Mouse (Mus musculus): ENCODE data around the gene Fto. TPM values are rescaled to one million over a fixed set of nuclear protein-coding genes. Genes with fewer than 3 reads are reported as not detected.
A peak's percentile ranks its signal among the peaks of the same experiment; 100 is the strongest.

Fto gene
- polyA plus RNA-seq, 1 experiment from 2014 or later, result 113 TPM

DNA sequence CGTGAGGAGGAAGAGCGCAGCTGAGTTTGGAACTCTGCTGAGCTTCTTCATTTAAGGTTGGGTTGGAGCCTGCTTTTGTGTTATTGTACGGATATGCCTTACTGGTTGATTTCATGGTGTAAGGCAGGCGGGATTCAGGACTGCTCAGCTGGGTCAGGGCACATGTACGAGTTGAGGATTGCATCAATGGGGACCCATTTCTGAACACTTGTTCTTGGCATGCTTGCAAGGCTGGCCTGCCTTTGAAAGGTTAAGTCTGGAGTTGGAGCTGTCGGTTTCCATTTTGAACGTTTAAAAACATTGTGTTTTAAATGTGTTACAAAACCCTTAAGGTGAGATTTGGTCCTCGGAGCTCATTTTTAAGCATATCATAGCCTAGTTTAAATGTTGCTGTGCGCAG is 15.7 kb downstream of the Fto start:
- 79% methylated on average over 9 of the region's 9 CpGs for WGBS
- Histone ChIP-seq H3K4me3 (ENCODE audit: low read depth, low read length) (no peak overlapping the region), H3K36me3 (ENCODE audit: control insufficient read depth, insufficient read depth, low read length) (peaks cover 2% of the 10 kb centered on the region; the same call in 1 of the 2 replicates), H3K9me3 (ENCODE audit: control insufficient read depth, low read length) (no peaks in the 10 kb centered on the region), H3K4me2 (ENCODE audit: low read depth) (no peak overlapping the region), H3K27ac (ENCODE audit: low read depth, low read length) (0 out of 2 replicates have a peak overlapping the region, but pooled peaks have one; percentile 39), H3K4me1 (ENCODE audit: control insufficient read depth, insufficient read depth, low read length) (peaks cover 23% of the 10 kb centered on the region), H3K27me3 (ENCODE audit: control insufficient read depth, insufficient read depth, low read length) (no peaks in the 10 kb centered on the region), H3K9ac (ENCODE audit: low read length) (no peak overlapping the region)
- DNase-seq (ENCODE audit: low spot score), result no peak
- no peak for ATAC-seq (ENCODE audit: insufficient read depth, low FRiP score, low TSS enrichment)

- H3K9me3 ChIP-seq (ENCODE audit: control insufficient read depth, low read length), result no peaks in the 10 kb centered on the region
- H3K9ac ChIP-seq (ENCODE audit: low read length), result no peak overlapping the region
- H3K4me2 ChIP-seq (ENCODE audit: low read depth), result no peak overlapping the region
- 41% methylated on average over 6 of the region's 6 CpGs for WGBS
- H3K36me3 ChIP-seq (ENCODE audit: control insufficient read depth, insufficient read depth, low read length), result peaks cover 2% of the 10 kb centered on the region; the same call in 1 of the 2 replicates
- ATAC-seq (ENCODE audit: insufficient read depth, low FRiP score, low TSS enrichment) (no peak), DNase-seq (ENCODE audit: low spot score) (no peak)
- H3K4me1 ChIP-seq (ENCODE audit: control insufficient read depth, insufficient read depth, low read length), result peaks cover 23% of the 10 kb centered on the region
- no peaks in the 10 kb centered on the region for H3K27me3 ChIP-seq (ENCODE audit: control insufficient read depth, insufficient read depth, low read length)
- peak overlapping the region; percentile 39; the same call in 1 of the 2 replicates for H3K27ac ChIP-seq (ENCODE audit: low read depth, low read length)
- no peak overlapping the region for H3K4me3 ChIP-seq (ENCODE audit: low read depth, low read length)
These were observed 16.1 kb downstream of the Fto start for GRCm38 (mm10) chr8:91329461-91329850.

- WGBS, result 88% methylated on average over 6 of the region's 6 CpGs
- H3K4me1 ChIP-seq (ENCODE audit: control insufficient read depth, insufficient read depth, low read length), result no peaks in the 10 kb centered on the region
- no peak overlapping the region for H3K27ac ChIP-seq (ENCODE audit: low read depth, low read length)
- H3K9me3 ChIP-seq (ENCODE audit: control insufficient read depth, low read length), result 0 out of 2 replicates have a peak, but pooled peaks cover 4% of the 10 kb centered on the region
- no peaks in the 10 kb centered on the region for H3K27me3 ChIP-seq (ENCODE audit: control insufficient read depth, insufficient read depth, low read length)
- ATAC-seq (ENCODE audit: insufficient read depth, low FRiP score, low TSS enrichment) (no peak), DNase-seq (ENCODE audit: low spot score) (no peak)
- H3K36me3 ChIP-seq (ENCODE audit: control insufficient read depth, insufficient read depth, low read length), result no peaks in the 10 kb centered on the region
- no peak overlapping the region for H3K9ac ChIP-seq (ENCODE audit: low read length)
- no peak overlapping the region for H3K4me2 ChIP-seq (ENCODE audit: low read depth)
- no peak overlapping the region for H3K4me3 ChIP-seq (ENCODE audit: low read depth, low read length)
These were observed 25.2 kb downstream of the Fto start for GRCm38 (mm10) chr8:91338389-91339154.

GRCm38 (mm10) chr8:91339651-91340050 is 26.3 kb downstream of the Fto start:
- H3K27me3 ChIP-seq (ENCODE audit: control insufficient read depth, insufficient read depth, low read length), result no peaks in the 10 kb centered on the region
- no peak overlapping the region for H3K27ac ChIP-seq (ENCODE audit: low read depth, low read length)
- H3K4me2 ChIP-seq (ENCODE audit: low read depth), result no peak overlapping the region
- no peaks in the 10 kb centered on the region for H3K36me3 ChIP-seq (ENCODE audit: control insufficient read depth, insufficient read depth, low read length)
- no peak for DNase-seq (ENCODE audit: low spot score)
- H3K4me1 ChIP-seq (ENCODE audit: control insufficient read depth, insufficient read depth, low read length), result no peaks in the 10 kb centered on the region
- ATAC-seq (ENCODE audit: insufficient read depth, low FRiP score, low TSS enrichment), result no peak
- H3K4me3 ChIP-seq (ENCODE audit: low read depth, low read length), result no peak overlapping the region
- WGBS, result 88% methylated on average over 8 of the region's 8 CpGs
- no peak overlapping the region for H3K9ac ChIP-seq (ENCODE audit: low read length)
- 0 out of 2 replicates have a peak, but pooled peaks cover 4% of the 10 kb centered on the region for H3K9me3 ChIP-seq (ENCODE audit: control insufficient read depth, low read length)

- Histone ChIP-seq H3K27me3 (ENCODE audit: control insufficient read depth, insufficient read depth, low read length) (no peaks in the 10 kb centered on the region), H3K36me3 (ENCODE audit: control insufficient read depth, insufficient read depth, low read length) (no peaks in the 10 kb centered on the region), H3K27ac (ENCODE audit: low read depth, low read length) (no peak overlapping the region), H3K9ac (ENCODE audit: low read length) (no peak overlapping the region), H3K9me3 (ENCODE audit: control insufficient read depth, low read length) (0 out of 2 replicates have a peak, but pooled peaks cover 4% of the 10 kb centered on the region), H3K4me1 (ENCODE audit: control insufficient read depth, insufficient read depth, low read length) (no peaks in the 10 kb centered on the region), H3K4me3 (ENCODE audit: low read depth, low read length) (no peak overlapping the region), H3K4me2 (ENCODE audit: low read depth) (no peak overlapping the region)
- ATAC-seq (ENCODE audit: insufficient read depth, low FRiP score, low TSS enrichment), result no peak
- 97% methylated on average over 1 of the region's 1 CpGs for WGBS
- DNase-seq (ENCODE audit: low spot score), result no peak
These were observed 27.4 kb downstream of the Fto start for GRCm38 (mm10) chr8:91340746-91341145.

GRCm38 (mm10) chr8:91342196-91342595 is 28.9 kb downstream of the Fto start:
- no peak for DNase-seq (ENCODE audit: low spot score)
- Histone ChIP-seq H3K9me3 (ENCODE audit: control insufficient read depth, low read length) (no peaks in the 10 kb centered on the region), H3K9ac (ENCODE audit: low read length) (no peak overlapping the region), H3K36me3 (ENCODE audit: control insufficient read depth, insufficient read depth, low read length) (no peaks in the 10 kb centered on the region), H3K27ac (ENCODE audit: low read depth, low read length) (no peak overlapping the region), H3K4me2 (ENCODE audit: low read depth) (no peak overlapping the region), H3K27me3 (ENCODE audit: control insufficient read depth, insufficient read depth, low read length) (no peaks in the 10 kb centered on the region), H3K4me1 (ENCODE audit: control insufficient read depth, insufficient read depth, low read length) (no peaks in the 10 kb centered on the region), H3K4me3 (ENCODE audit: low read depth, low read length) (no peak overlapping the region)
- no peak for ATAC-seq (ENCODE audit: insufficient read depth, low FRiP score, low TSS enrichment)
- 46% methylated on average over 5 of the region's 5 CpGs for WGBS

DNA sequence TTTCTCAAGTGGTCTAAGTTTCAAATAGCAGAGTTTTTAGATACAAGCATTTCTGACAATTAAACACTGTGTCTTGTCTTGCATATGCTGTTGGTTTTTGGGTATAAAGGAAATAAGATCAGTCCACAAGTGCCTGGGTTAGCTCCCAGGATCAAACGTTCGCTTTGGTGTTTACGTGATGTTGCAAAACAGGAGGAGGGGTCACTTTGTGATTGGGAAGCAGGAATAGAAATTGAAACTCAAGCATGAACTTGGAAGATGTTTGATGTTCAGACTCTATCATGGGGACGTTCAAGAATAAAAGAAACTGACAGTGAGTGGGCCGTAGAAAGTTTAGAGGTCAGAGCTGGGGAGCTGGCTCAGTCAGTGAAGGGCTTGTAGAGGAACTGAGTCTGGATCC is 29.5 kb downstream of the Fto start:
- Histone ChIP-seq H3K27me3 (ENCODE audit: control insufficient read depth, insufficient read depth, low read length) (no peaks in the 10 kb centered on the region), H3K4me2 (ENCODE audit: low read depth) (no peak overlapping the region), H3K4me3 (ENCODE audit: low read depth, low read length) (no peak overlapping the region), H3K9me3 (ENCODE audit: control insufficient read depth, low read length) (no peaks in the 10 kb centered on the region), H3K9ac (ENCODE audit: low read length) (no peak overlapping the region), H3K36me3 (ENCODE audit: control insufficient read depth, insufficient read depth, low read length) (no peaks in the 10 kb centered on the region), H3K4me1 (ENCODE audit: control insufficient read depth, insufficient read depth, low read length) (no peaks in the 10 kb centered on the region), H3K27ac (ENCODE audit: low read depth, low read length) (no peak overlapping the region)
- ATAC-seq (ENCODE audit: insufficient read depth, low FRiP score, low TSS enrichment) (no peak), DNase-seq (ENCODE audit: low spot score) (no peak)
- WGBS, result 85% methylated on average over 5 of the region's 5 CpGs

GRCm38 (mm10) chr8:91344659-91345058 is 31.3 kb downstream of the Fto start:
- Histone ChIP-seq H3K4me2 (ENCODE audit: low read depth) (no peak overlapping the region), H3K36me3 (ENCODE audit: control insufficient read depth, insufficient read depth, low read length) (no peaks in the 10 kb centered on the region), H3K4me3 (ENCODE audit: low read depth, low read length) (no peak overlapping the region), H3K9ac (ENCODE audit: low read length) (no peak overlapping the region), H3K27me3 (ENCODE audit: control insufficient read depth, insufficient read depth, low read length) (no peaks in the 10 kb centered on the region), H3K27ac (ENCODE audit: low read depth, low read length) (no peak overlapping the region), H3K9me3 (ENCODE audit: control insufficient read depth, low read length) (no peaks in the 10 kb centered on the region), H3K4me1 (ENCODE audit: control insufficient read depth, insufficient read depth, low read length) (no peaks in the 10 kb centered on the region)
- no peak for DNase-seq (ENCODE audit: low spot score)
- no peak for ATAC-seq (ENCODE audit: insufficient read depth, low FRiP score, low TSS enrichment)
- 90% methylated on average over 11 of the region's 11 CpGs for WGBS

- Histone ChIP-seq H3K9ac (ENCODE audit: low read length) (no peak overlapping the region), H3K27me3 (ENCODE audit: control insufficient read depth, insufficient read depth, low read length) (no peaks in the 10 kb centered on the region), H3K4me1 (ENCODE audit: control insufficient read depth, insufficient read depth, low read length) (no peaks in the 10 kb centered on the region), H3K4me2 (ENCODE audit: low read depth) (no peak overlapping the region), H3K9me3 (ENCODE audit: control insufficient read depth, low read length) (no peaks in the 10 kb centered on the region), H3K36me3 (ENCODE audit: control insufficient read depth, insufficient read depth, low read length) (no peaks in the 10 kb centered on the region), H3K4me3 (ENCODE audit: low read depth, low read length) (no peak overlapping the region), H3K27ac (ENCODE audit: low read depth, low read length) (no peak overlapping the region)
- ATAC-seq (ENCODE audit: insufficient read depth, low FRiP score, low TSS enrichment), result no peak
- WGBS, result 88% methylated on average over 10 of the region's 10 CpGs
- DNase-seq (ENCODE audit: low spot score), result no peak
These were observed 33.8 kb downstream of the Fto start for GRCm38 (mm10) chr8:91347146-91347545.

All from neural tube, embryonic 11.5 days (tissue).